Mouse (Mus musculus) embryonic facial prominence, embryonic 15.5 days (tissue): ENCODE measurements at regions not wholly inside any gene's neighbourhood (a gene's known extent, or its start where the extent isn't known, plus 50 kb on each side); places are given as distances from the start of the nearest gene placed in this dataset.

Experiments
- ATAC-seq: fragments of 200-750 bp; cut with Nextera tagmentation; 2 replicates; pipeline ENCODE4 v1.8.0; 2017; ENCODE audit warnings: low read depth, moderate TSS enrichment; ENCODE audit not compliant: insufficient number of reproducible peaks, low FRiP score, low TSS enrichment
- H3K27ac ChIP-seq: fragments of 300-500 bp; sonication (generic); replicated peaks from 2 replicates; pipeline ENCODE4 v1.5.1; 2015; ENCODE audit warnings: mild to moderate bottlenecking, inconsistent platforms
- H3K27me3 ChIP-seq: fragments of 300-500 bp; sonication (generic); 2 replicates; pipeline ENCODE4 v1.6.1; 2015; ENCODE audit warnings: inconsistent platforms
- H3K36me3 ChIP-seq: fragments of 300-500 bp; sonication (generic); 2 replicates; pipeline ENCODE4 v1.6.1; 2015; ENCODE audit warnings: mild to moderate bottlenecking, inconsistent platforms
- H3K4me1 ChIP-seq: fragments of 300-500 bp; sonication (generic); 2 replicates; pipeline ENCODE4 v1.6.1; 2015; ENCODE audit warnings: inconsistent platforms
- H3K4me2 ChIP-seq: fragments of 300-500 bp; sonication (generic); replicated peaks from 2 replicates; pipeline ENCODE4 v1.6.1; 2015; ENCODE audit warnings: mild to moderate bottlenecking, inconsistent platforms
- H3K4me3 ChIP-seq: fragments of 300-500 bp; sonication (generic); replicated peaks from 2 replicates; pipeline ENCODE4 v1.5.1; 2015; ENCODE audit warnings: mild to moderate bottlenecking, inconsistent platforms
- H3K9ac ChIP-seq: fragments of 300-500 bp; sonication (generic); 2 replicates; pipeline ENCODE4 v1.6.1; 2015; ENCODE audit warnings: inconsistent platforms
- H3K9me3 ChIP-seq: fragments of 300-500 bp; sonication (generic); replicated peaks from 2 replicates; pipeline ENCODE4 v1.6.1; 2016; ENCODE audit warnings: inconsistent platforms
- WGBS: fragments of 180-500 bp; shearing (Covaris S2); methylation state at CpG from one replicate; pipeline ENCODE4 v1.1.7; 2015; 5-methylcytosine and 5-hydroxymethylcytosine counted together

DNA sequence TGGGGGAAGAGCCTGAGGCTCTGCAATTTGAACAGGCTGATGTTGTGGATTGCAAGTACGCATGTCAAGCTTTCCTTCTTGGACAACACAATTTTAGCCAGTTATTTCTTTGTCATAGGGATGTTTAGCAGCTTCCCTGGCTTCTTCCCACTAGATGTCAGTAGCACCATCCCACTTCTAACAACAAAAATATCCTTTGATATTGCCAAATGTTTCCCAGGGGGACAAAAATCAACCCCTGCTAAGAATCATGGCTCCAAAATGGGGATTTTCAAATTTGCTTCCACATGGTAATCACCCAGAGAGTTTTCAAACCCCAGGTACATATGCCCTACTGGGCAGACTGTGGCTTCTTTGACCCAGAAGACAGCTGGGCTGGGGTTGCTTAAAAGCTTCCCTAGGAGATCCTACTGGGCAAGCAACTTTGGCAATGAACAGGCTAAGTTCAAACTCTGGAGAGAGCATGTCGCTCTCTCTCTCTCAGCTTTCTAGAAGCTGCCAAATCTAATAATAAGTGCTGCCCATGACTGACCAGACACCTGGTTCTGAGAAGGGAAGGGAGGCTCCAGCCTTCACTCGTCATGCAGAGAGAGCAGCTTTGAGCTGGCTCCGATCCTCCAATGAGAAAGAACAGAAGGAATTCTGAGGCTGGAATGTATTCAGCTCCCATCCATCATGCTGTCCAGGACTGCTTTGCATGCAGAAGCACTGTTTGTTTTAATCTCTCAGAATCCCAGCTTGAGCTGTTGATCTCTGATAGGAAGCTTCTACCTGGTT is 157.2 kb upstream of the Ghitm start:
- Histone ChIP-seq H3K4me2 (no peak overlapping the region), H3K27ac (no peak overlapping the region), H3K27me3 (no peaks in the 10 kb centered on the region), H3K9me3 (no peaks in the 10 kb centered on the region), H3K9ac (no peak overlapping the region), H3K36me3 (no peaks in the 10 kb centered on the region), H3K4me1 (no peaks in the 10 kb centered on the region), H3K4me3 (no peak overlapping the region)
- no peak for ATAC-seq
- 55% methylated on average over 4 of the region's 4 CpGs for WGBS

DNA sequence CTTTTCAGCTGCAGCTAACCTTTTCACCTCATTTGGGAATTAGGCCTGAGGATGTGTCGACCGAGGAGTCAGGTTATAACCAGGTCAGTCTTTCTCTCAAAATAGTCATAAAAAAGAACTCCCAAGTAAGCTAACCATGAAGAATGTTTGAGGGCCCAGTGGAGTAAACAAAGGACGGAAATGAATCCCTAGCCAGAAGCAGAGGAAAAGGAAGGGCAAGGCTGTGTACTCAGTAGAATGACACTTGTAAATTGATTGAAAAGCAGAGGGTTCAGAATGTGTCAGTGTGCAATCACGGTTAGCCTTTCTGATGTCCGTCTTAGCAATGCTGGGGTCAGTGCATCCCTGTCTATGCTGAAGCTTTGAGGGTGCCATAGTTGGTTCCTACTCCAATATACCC is 149.3 kb upstream of the Ghitm start:
- Histone ChIP-seq H3K9ac (no peak overlapping the region), H3K9me3 (no peaks in the 10 kb centered on the region), H3K4me1 (no peaks in the 10 kb centered on the region), H3K27ac (no peak overlapping the region), H3K36me3 (no peaks in the 10 kb centered on the region), H3K4me2 (no peak overlapping the region), H3K4me3 (no peak overlapping the region), H3K27me3 (no peaks in the 10 kb centered on the region)
- no peak for ATAC-seq
- WGBS = 41% methylated on average over 5 of the region's 5 CpGs

DNA sequence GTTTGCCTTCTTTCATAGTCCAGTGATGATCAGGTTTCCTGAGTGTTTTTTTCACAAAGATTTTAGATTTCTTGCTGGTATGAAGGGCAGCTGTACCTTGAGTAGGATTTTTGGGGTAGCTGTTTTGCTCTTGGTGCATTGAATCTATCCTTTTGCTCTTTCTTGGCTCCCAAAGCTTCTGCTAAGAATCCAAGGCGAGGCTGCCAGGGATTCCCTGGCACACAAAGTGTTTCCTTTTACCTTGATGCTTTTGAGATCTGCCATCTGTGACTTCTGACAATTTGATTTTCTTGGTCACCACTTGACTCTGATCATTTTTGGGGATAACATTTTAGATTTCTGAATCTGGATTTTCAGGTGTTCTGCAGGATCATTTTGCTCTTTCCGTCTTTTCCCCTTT is 144.3 kb upstream of the Ghitm start:
- Histone ChIP-seq H3K4me3 (no peak overlapping the region), H3K27ac (no peak overlapping the region), H3K36me3 (no peaks in the 10 kb centered on the region), H3K9me3 (no peaks in the 10 kb centered on the region), H3K4me1 (no peaks in the 10 kb centered on the region), H3K4me2 (no peak overlapping the region), H3K9ac (no peak overlapping the region), H3K27me3 (no peaks in the 10 kb centered on the region)
- WGBS = 73% methylated on average over 2 of the region's 2 CpGs
- ATAC-seq = no peak

DNA sequence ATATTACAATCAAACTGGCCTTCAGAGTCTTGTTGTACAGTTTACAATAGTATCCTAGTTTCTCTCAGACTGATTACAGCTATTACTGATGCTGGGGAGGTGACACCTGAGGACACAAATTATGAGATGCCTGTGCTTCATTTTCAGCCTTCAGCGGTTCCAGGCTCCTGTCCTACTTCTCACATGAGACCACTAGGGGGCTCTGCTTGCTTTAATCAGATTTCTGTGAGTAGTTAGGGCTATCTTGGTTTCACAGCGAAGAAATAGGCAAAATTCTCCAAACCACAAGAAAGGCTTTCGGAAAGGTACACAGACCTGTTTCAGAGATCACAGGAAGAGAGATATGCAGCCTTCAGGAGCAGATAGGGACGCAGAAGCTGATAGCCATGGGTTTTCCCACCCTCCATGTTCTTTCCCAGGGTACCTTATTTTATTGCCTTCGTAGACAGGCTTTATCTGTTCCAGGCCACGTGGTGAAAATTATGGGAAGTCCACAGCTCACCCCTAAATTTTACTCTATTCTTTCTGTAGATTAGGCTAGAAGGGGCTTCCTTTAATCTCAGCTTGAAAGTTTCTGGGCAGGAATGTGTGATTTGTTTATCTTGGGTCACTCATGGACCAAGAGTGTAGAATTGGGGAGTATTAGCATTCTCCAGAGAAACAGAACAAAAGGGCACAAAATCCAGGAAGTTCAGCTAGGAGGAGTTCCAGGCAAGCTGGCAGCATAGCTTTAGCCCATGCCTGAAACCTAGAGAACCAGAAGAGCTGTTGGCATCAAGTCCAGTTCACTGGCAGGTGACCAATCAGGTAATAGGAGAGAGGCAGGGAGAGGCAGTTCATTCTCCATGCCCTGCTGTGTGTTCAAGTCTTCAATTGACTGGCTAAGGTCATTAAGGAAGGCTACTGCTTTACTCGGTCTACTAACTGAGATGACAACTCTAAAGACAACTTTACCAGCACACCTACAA is 141.9 kb upstream of the Ghitm start:
- H3K36me3 ChIP-seq = no peaks in the 10 kb centered on the region
- no peaks in the 10 kb centered on the region for H3K27me3 ChIP-seq
- no peak overlapping the region for H3K27ac ChIP-seq
- WGBS = 60% methylated on average over 7 of the region's 7 CpGs
- H3K4me1 ChIP-seq = no peaks in the 10 kb centered on the region
- H3K4me3 ChIP-seq = no peak overlapping the region
- H3K9ac ChIP-seq = no peak overlapping the region
- H3K4me2 ChIP-seq = no peak overlapping the region
- ATAC-seq = no peak
- H3K9me3 ChIP-seq = no peaks in the 10 kb centered on the region

DNA sequence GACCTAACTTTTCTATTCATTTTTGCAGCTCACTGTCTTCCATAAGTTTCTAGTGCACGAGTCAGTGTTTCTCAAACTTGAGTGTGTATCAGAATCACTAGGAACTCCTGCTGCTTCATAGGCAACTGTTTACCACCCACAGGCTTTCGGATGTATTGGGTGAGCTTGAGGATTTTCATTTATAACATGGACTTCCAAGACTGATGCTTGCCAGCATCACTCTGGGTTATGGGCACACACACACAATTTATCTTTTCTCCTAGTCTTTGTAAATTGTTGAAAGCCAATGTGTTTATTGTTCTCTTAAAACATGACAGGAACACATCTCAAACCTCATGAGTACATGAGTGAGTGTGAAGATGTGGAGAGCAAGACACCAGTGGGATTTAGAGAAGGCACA is 137.0 kb upstream of the Ghitm start:
- ATAC-seq = no peak
- H3K27me3 ChIP-seq = no peaks in the 10 kb centered on the region
- H3K4me3 ChIP-seq = no peak overlapping the region
- 62% methylated on average over 2 of the region's 2 CpGs for WGBS
- peaks cover 6% of the 10 kb centered on the region; the same call in 1 of the 2 replicates for H3K4me1 ChIP-seq
- H3K9ac ChIP-seq = no peak overlapping the region
- H3K36me3 ChIP-seq = no peaks in the 10 kb centered on the region
- H3K27ac ChIP-seq = no peak overlapping the region
- H3K9me3 ChIP-seq = no peaks in the 10 kb centered on the region
- no peak overlapping the region for H3K4me2 ChIP-seq

DNA sequence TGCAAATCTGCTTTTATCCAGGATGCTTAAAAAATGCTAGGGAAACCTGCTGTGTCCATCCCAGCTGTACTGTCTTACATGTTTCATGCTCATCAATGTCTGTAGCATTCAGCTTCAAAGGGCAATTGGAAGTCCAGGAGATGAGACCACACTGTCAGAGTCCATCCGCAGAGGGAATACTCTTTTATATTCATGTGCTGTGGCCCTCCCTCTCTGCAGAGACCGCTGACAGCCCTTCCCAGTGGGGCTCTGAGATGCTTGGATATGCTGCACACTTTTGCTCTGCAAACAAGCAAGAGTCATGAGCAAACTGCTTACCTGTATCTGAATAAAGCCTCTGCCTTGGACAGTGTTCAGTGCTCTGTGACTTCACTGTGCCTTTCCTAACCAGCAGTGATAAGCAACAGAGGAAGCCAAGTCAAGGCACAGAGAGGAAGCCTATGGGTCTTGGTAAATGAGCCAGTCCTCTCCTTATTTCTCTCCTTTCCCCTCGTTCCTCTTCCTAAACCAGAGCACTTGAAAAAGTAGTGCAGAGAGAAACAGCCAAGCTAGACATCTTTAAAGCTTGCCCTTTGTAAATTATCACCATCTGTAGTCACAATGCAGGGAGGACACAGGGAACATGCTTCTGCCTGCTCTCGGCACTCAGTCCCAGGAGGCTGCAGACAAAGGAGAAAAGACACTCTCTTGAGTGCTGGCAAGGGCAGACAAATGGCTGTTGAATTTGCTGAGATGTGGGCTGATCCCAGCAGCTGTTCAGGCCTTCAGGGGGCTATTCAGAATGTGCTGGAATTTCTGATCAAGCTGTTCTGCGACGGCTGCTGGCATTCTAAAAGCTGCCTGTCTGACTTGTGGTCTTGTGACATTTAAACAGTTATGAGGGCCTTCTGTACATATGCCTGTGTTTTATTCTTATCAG is 136.2 kb upstream of the Ghitm start:
- Histone ChIP-seq H3K27me3 (no peaks in the 10 kb centered on the region), H3K4me1 (peaks cover 6% of the 10 kb centered on the region; the same call in 1 of the 2 replicates), H3K4me2 (no peak overlapping the region), H3K9ac (no peak overlapping the region), H3K27ac (no peak overlapping the region), H3K4me3 (no peak overlapping the region), H3K36me3 (no peaks in the 10 kb centered on the region), H3K9me3 (no peaks in the 10 kb centered on the region)
- no peak for ATAC-seq
- WGBS = 25% methylated on average over 6 of the region's 6 CpGs

DNA sequence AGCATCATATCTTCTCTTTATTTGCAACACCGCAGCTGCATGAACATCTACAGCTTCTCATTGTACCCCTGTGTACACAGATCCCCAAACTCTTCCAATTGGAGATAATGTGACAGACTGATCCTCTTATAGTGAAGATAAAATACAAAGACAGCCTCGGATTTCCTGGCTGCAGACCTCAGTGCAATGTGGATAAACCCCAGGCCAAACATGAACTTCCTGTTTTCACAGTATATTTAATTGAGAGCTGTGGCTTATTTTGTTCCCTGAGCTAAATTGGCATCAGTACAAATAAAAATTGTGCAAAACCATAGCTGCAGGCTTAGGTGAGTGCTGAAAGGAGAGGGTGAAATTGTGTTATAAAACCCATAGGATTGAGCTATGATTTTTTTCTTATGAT is 134.8 kb upstream of the Ghitm start:
- ATAC-seq = no peak
- Histone ChIP-seq H3K36me3 (no peaks in the 10 kb centered on the region), H3K27ac (no peak overlapping the region), H3K4me3 (no peak overlapping the region), H3K9me3 (no peaks in the 10 kb centered on the region), H3K4me1 (peaks cover 6% of the 10 kb centered on the region; the same call in 1 of the 2 replicates), H3K27me3 (no peaks in the 10 kb centered on the region), H3K9ac (no peak overlapping the region), H3K4me2 (no peak overlapping the region)
- WGBS = 41% methylated on average over 2 of the region's 2 CpGs

DNA sequence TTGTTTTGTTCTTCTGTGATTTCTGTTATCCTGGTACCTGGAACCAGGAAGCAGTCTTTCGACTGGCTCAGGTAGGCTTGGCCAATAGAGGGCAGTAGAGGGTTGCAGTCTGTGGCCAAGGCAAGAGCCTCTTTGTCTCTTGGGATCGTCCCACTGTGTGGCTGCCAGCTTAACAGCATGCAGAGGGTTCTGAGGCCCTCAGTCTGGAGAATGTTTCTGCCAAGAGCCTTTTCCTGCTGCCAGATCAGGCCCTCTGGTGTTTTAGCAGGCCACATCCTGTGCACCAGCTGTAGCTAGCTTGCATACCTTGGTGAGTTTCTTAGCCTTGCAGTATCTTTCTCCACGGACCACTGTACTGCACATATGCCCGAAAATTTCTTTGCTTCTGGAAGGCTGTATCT is 103.6 kb upstream of the Ghitm start:
- H3K9ac ChIP-seq = no peak overlapping the region
- no peaks in the 10 kb centered on the region for H3K36me3 ChIP-seq
- H3K4me1 ChIP-seq = no peaks in the 10 kb centered on the region
- H3K9me3 ChIP-seq = no peaks in the 10 kb centered on the region
- no peak overlapping the region for H3K27ac ChIP-seq
- no peak overlapping the region for H3K4me2 ChIP-seq
- 30% methylated on average over 4 of the region's 4 CpGs for WGBS
- peak; percentile 60; the same call in 1 of the 2 replicates for ATAC-seq
- no peak overlapping the region for H3K4me3 ChIP-seq
- no peaks in the 10 kb centered on the region for H3K27me3 ChIP-seq

DNA sequence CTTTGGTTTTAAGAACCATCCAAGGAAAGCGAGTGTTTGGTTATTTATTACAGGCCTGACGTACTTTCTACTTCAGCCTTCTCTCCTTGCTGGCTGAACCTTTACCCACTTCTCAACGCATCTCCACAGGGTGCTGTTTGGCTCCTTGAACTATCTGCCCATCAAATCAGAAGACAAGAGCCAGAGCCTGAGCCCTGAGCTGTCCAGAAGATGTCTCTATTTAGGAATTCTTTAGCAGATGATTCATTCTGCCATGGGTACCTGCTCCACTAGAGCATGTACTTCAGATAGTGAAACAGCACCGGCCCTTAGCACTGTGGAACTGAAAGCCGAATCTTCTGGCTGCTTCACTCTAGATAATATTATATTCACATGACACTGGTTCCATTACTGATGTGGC is 102.1 kb upstream of the Ghitm start:
- ATAC-seq = no peak
- H3K36me3 ChIP-seq = no peaks in the 10 kb centered on the region
- no peaks in the 10 kb centered on the region for H3K4me1 ChIP-seq
- no peak overlapping the region for H3K27ac ChIP-seq
- H3K4me2 ChIP-seq = no peak overlapping the region
- no peak overlapping the region for H3K9ac ChIP-seq
- no peak overlapping the region for H3K4me3 ChIP-seq
- 83% methylated on average over 5 of the region's 5 CpGs for WGBS
- no peaks in the 10 kb centered on the region for H3K9me3 ChIP-seq
- no peaks in the 10 kb centered on the region for H3K27me3 ChIP-seq

DNA sequence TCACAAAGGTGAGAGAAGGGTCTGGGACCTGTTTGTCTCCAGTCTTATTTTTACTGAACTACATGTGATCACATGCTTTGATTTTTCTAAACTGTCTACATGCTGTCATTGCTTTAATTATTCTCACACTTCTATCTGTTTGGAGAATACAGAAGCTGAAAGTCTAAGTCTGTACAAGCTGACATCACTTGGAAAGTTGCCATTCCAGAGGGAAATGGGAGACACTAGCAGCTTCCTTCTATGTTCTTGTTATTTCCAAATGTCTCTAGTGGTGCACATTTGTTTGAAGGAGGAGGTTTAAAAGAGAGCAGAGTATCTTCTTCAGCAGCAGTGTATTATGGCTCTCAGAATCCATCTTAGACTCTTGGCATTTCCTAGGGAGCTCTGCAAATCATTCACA is 73.2 kb upstream of the Ghitm start:
- Histone ChIP-seq H3K27me3 (no peaks in the 10 kb centered on the region), H3K4me1 (no peaks in the 10 kb centered on the region), H3K27ac (no peak overlapping the region), H3K4me2 (no peak overlapping the region), H3K9ac (no peak overlapping the region), H3K4me3 (no peak overlapping the region), H3K36me3 (no peaks in the 10 kb centered on the region), H3K9me3 (no peaks in the 10 kb centered on the region)
- no peak for ATAC-seq

DNA sequence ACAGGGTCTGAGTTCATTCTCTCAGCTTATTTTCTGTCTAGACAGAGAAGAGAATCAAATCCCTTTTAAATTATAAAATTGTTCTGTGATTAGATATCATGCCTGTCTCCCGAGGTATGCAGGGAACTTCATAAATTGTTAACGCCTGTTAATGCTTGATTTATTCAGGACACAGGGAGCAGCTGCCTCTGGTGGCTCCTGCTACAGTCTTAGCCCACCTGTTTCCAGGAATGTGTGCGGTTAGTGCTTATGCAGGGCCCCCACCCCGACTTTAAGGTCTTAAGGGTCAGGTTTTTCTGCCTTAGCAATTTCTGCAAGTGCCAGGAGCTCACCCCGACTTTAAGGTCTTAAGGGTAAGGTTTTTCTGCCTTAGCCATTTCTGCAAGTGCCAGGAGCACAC is 54.7 kb upstream of the Ghitm start:
- Histone ChIP-seq H3K9me3 (no peaks in the 10 kb centered on the region), H3K27me3 (no peaks in the 10 kb centered on the region), H3K27ac (no peak overlapping the region), H3K4me1 (no peaks in the 10 kb centered on the region), H3K4me2 (no peak overlapping the region), H3K36me3 (no peaks in the 10 kb centered on the region), H3K9ac (no peak overlapping the region), H3K4me3 (no peak overlapping the region)
- no peak for ATAC-seq
- WGBS = 55% methylated on average over 5 of the region's 5 CpGs
